Mouse (Mus musculus): Measurements from ENCODE around the gene Ttf1. TPM values are rescaled to one million over a fixed set of nuclear protein-coding genes. Genes with fewer than 3 reads are reported as not detected.

Ttf1 gene
- total and polyA plus RNA-seq, 3 experiments, result 13.5 to 15.6 TPM; not detected in 1

GRCm38 (mm10) chr2:29053802-29054544, 6.1 kb upstream of the Ttf1 start (continued):
- TF ChIP-seq MYC (IDR thresholded peaks at IDR 0.05; ENCODE audit: low read depth, low read length), result no peak
- TF ChIP-seq ELF1 (IDR thresholded peaks at IDR 0.05; ENCODE audit: low read depth, low read length), result no peak
- no peak for TF ChIP-seq CHD1 (IDR thresholded peaks at IDR 0.05; ENCODE audit: low read depth, low read length)
- TF ChIP-seq GABPA (IDR thresholded peaks at IDR 0.05; ENCODE audit: low read depth, low read length), result no peak
- TF ChIP-seq TBP (IDR thresholded peaks at IDR 0.05; ENCODE audit: low read depth, low read length), result no peak
- no peak for TF ChIP-seq POLR2A (IDR thresholded peaks at IDR 0.05; ENCODE audit: control insufficient read depth in 1 of 2, insufficient read depth in 1 of 2, low read depth in 1 of 2, low read length in 2 of 2, poor library complexity in 1 of 2)
- TF ChIP-seq CTCF (IDR thresholded peaks at IDR 0.05 in 2 of 3, conservative IDR thresholded peaks at IDR 0.05 in 1 of 3; ENCODE audit: control insufficient read depth in 1 of 3, insufficient read depth in 1 of 3, low read depth in 2 of 3, low read length in 3 of 3, poor library complexity in 1 of 3, severe bottlenecking in 1 of 3), result peak; percentile 60 to 88 (median 60)
- no peak for TF ChIP-seq POLR2AphosphoS5 (IDR thresholded peaks at IDR 0.05; ENCODE audit: borderline replicate concordance, low read depth, low read length)
- no peak for TF ChIP-seq ZMIZ1 (IDR thresholded peaks at IDR 0.05; ENCODE audit: low read depth, low read length)

- Histone ChIP-seq H3K9me3 (replicated peaks; ENCODE audit: insufficient read depth, low read length) (no peaks in the 10 kb centered on the region), H3K4me1 (ENCODE audit: control insufficient read depth in 1 of 2, insufficient read depth in 2 of 2, low read length in 2 of 2) (peaks cover 0 to 10% of the 10 kb centered on the region in 2 experiments; a peak in 2 of 4 replicates), H3K9ac (ENCODE audit: control insufficient read depth, low read depth, low read length, poor library complexity, severe bottlenecking) (peak overlapping the region; percentile 77), H3K27ac (ENCODE audit: control insufficient read depth, low read depth, low read length) (no peak overlapping the region; the same call in 1 of the 2 replicates), H3K4me3 (ENCODE audit: control insufficient read depth in 1 of 2, insufficient read depth in 1 of 2, low read depth in 2 of 2, low read length in 2 of 2) (peak overlapping the region; percentile 59 to 67), H3K36me3 (ENCODE audit: control insufficient read depth in 1 of 2, insufficient read depth in 2 of 2, low read length in 2 of 2) (peaks cover 0 to 7% of the 10 kb centered on the region in 2 experiments; a peak in 2 of 4 replicates), H3K79me2 (ENCODE audit: control insufficient read depth, insufficient read depth, low read length, poor library complexity) (no peaks in the 10 kb centered on the region; the same call in 1 of the 2 replicates), H3K27me3 (ENCODE audit: control insufficient read depth in 1 of 2, insufficient read depth in 2 of 2, low read length in 2 of 2) (no peaks in the 10 kb centered on the region)
- TF ChIP-seq MAX (IDR thresholded peaks at IDR 0.05; ENCODE audit: low read length) (no peak), MYB (IDR thresholded peaks at IDR 0.05; ENCODE audit: low read depth, low read length) (no peak), MXI1 (IDR thresholded peaks at IDR 0.05; ENCODE audit: low read depth, low read length) (no peak), RCOR1 (IDR thresholded peaks at IDR 0.05; ENCODE audit: low read depth, low read length) (no peak), TBP (IDR thresholded peaks at IDR 0.05; ENCODE audit: low read depth, low read length) (no peak), CTCF (IDR thresholded peaks at IDR 0.05 in 2 of 3, conservative IDR thresholded peaks at IDR 0.05 in 1 of 3; ENCODE audit: control insufficient read depth in 1 of 3, insufficient read depth in 1 of 3, low read depth in 2 of 3, low read length in 3 of 3, poor library complexity in 1 of 3, severe bottlenecking in 1 of 3) (no peak), MYC (IDR thresholded peaks at IDR 0.05; ENCODE audit: low read depth, low read length) (no peak), POLR2A (IDR thresholded peaks at IDR 0.05; ENCODE audit: control insufficient read depth in 1 of 2, insufficient read depth in 1 of 2, low read depth in 1 of 2, low read length in 2 of 2, poor library complexity in 1 of 2) (no peak), ELF1 (IDR thresholded peaks at IDR 0.05; ENCODE audit: low read depth, low read length) (no peak), MAZ (IDR thresholded peaks at IDR 0.05; ENCODE audit: low read depth, low read length) (no peak), ZKSCAN1 (IDR thresholded peaks at IDR 0.05; ENCODE audit: low read depth, low read length) (no peak)
- no peak for DNase-seq (ENCODE audit: low read depth, low spot score)
Measured at GRCm38 (mm10) chr2:29054545-29054935, 5.5 kb upstream of the Ttf1 start.

DNA sequence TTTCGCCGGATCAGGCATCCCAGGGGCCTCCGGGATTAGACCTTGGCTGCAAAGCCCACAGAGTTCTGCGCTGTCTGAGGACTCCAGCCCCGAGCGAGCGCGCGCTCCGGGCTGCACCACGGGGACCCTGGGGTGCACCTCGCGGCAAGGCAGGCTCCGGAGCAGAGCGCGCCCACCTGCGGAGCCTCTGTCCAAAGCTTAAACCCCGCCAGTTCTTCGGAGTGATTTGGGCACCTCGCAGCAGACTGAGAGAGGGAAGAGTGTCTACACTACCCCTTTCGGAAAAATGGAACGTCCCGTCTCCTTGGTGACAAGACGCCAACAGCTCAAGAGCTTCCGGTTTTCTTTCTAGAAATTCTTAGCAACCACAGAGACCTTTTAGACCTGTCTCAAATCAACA, 5.1 kb upstream of the Ttf1 start, which contains the start of gene Cfap77:
Cfap77 (minus strand) TSS at position 76 of the 400 bp plus-strand sequence.
- H3K27ac ChIP-seq (ENCODE audit: control insufficient read depth, low read depth, low read length), result peak within 1 kb of the TSS; percentile 74
- no peaks in the 10 kb centered on the region for H3K27me3 ChIP-seq (ENCODE audit: control insufficient read depth in 1 of 2, insufficient read depth in 2 of 2, low read length in 2 of 2)
- peak within 1 kb of the TSS; percentile 59 to 67 for H3K4me3 ChIP-seq (ENCODE audit: control insufficient read depth in 1 of 2, insufficient read depth in 1 of 2, low read depth in 2 of 2, low read length in 2 of 2)
- H3K9me3 ChIP-seq (replicated peaks; ENCODE audit: insufficient read depth, low read length), result no peaks in the 10 kb centered on the region
- peak; percentile 94 for DNase-seq (ENCODE audit: low read depth, low spot score)
- no peaks in the 10 kb centered on the region; the same call in 1 of the 2 replicates for H3K79me2 ChIP-seq (ENCODE audit: control insufficient read depth, insufficient read depth, low read length, poor library complexity)
- peaks cover 0 to 12% of the 10 kb centered on the region in 2 experiments; a peak in 2 of 4 replicates for H3K4me1 ChIP-seq (ENCODE audit: control insufficient read depth in 1 of 2, insufficient read depth in 2 of 2, low read length in 2 of 2)
- H3K36me3 ChIP-seq (ENCODE audit: control insufficient read depth in 1 of 2, insufficient read depth in 2 of 2, low read length in 2 of 2), result peaks cover 0 to 10% of the 10 kb centered on the region in 2 experiments; a peak in 2 of 4 replicates
- 0 out of 2 replicates have a peak, but pooled peaks have one; percentile 35 for TF ChIP-seq TBP (IDR thresholded peaks at IDR 0.05; ENCODE audit: low read depth, low read length)
- TF ChIP-seq HCFC1 (IDR thresholded peaks at IDR 0.05; ENCODE audit: low read depth, low read length), result peak; percentile 69; the same call in 1 of the 2 replicates
- peak; percentile 26; the same call in 1 of the 2 replicates for TF ChIP-seq E2F4 (IDR thresholded peaks at IDR 0.05; ENCODE audit: borderline replicate concordance, low read depth, low read length)
- TF ChIP-seq MXI1 (IDR thresholded peaks at IDR 0.05; ENCODE audit: low read depth, low read length), result peak; percentile 86
- peak; percentile 100 for TF ChIP-seq SIN3A (IDR thresholded peaks at IDR 0.05; ENCODE audit: low read length)
- TF ChIP-seq GABPA (IDR thresholded peaks at IDR 0.05; ENCODE audit: low read depth, low read length), result no peak
- peak; percentile 99 for TF ChIP-seq CHD1 (IDR thresholded peaks at IDR 0.05; ENCODE audit: low read depth, low read length)
- TF ChIP-seq ZC3H11A (IDR thresholded peaks at IDR 0.05; ENCODE audit: low read depth, low read length), result no peak
- peak; percentile 88 for TF ChIP-seq ELF1 (IDR thresholded peaks at IDR 0.05; ENCODE audit: low read depth, low read length)
- peak within 1 kb of the TSS; percentile 77 for H3K9ac ChIP-seq (ENCODE audit: control insufficient read depth, low read depth, low read length, poor library complexity, severe bottlenecking)

Data from MEL (cell line).